Mouse (Mus musculus): ENCODE results near the gene Mier2. TPM values are rescaled to one million over a fixed set of nuclear protein-coding genes. Genes with fewer than 3 reads are reported as not detected.

Mier2 gene
- 11.2 and 11.7 TPM in 2 replicates for polyA plus RNA-seq (2015; fragmentation: Nextera tagmentation; extraction: Ambion mirVana)

- H3K9me3 ChIP-seq (replicated peaks), result no peaks in the 10 kb centered on the region
- no peaks in the 10 kb centered on the region for H3K27me3 ChIP-seq
- WGBS (ENCODE audit: insufficient replicate concordance), result under 1% methylated on average over 88 of the region's 108 CpGs
- H3K4me3 ChIP-seq (replicated peaks), result peak within 1 kb of the TSS; percentile 77
- peaks cover 29% of the 10 kb centered on the region for H3K4me1 ChIP-seq (replicated peaks)
- peak within 1 kb of the TSS; percentile 83 for H3K4me2 ChIP-seq
- peak within 1 kb of the TSS; percentile 85 for H3K9ac ChIP-seq
- H3K36me3 ChIP-seq, result peaks cover 12% of the 10 kb centered on the region
- peak within 1 kb of the TSS; percentile 29 for H3K27ac ChIP-seq
- DNase-seq (peak; percentile 56), ATAC-seq (ENCODE audit: low read depth) (peak; percentile 74)
These were observed at the start of gene Mier2 for GRCm38 (mm10) chr10:79554330-79555237. Gene Mier2, minus strand, starts transcription at chr10:79555199.

DNA sequence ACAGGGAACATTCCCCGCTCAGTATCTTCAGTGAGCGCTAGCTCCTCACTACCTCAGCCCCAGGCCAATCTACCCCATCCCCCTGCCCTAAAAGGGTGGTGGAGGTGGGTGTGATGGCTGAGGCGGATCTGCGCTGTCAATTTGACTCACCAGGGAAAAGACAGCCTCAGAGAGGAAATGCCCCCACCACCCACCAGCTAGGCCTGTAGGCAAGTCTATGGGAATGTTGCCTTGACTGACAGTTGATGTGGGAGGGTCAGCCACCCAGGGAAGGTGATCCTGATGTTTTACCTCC, 42.9 kb upstream of the Mier2 start:
- Histone ChIP-seq H3K27ac (no peak overlapping the region), H3K36me3 (no peaks in the 10 kb centered on the region), H3K4me3 (replicated peaks) (no peak overlapping the region), H3K27me3 (0 out of 2 replicates have a peak, but pooled peaks cover 2% of the 10 kb centered on the region), H3K9me3 (replicated peaks) (no peaks in the 10 kb centered on the region), H3K4me2 (no peak overlapping the region), H3K4me1 (replicated peaks) (no peaks in the 10 kb centered on the region), H3K9ac (no peak overlapping the region)
- WGBS (ENCODE audit: insufficient replicate concordance), result 66% methylated on average over 4 of the region's 4 CpGs
- DNase-seq (no peak), ATAC-seq (ENCODE audit: low read depth) (no peak)

DNA sequence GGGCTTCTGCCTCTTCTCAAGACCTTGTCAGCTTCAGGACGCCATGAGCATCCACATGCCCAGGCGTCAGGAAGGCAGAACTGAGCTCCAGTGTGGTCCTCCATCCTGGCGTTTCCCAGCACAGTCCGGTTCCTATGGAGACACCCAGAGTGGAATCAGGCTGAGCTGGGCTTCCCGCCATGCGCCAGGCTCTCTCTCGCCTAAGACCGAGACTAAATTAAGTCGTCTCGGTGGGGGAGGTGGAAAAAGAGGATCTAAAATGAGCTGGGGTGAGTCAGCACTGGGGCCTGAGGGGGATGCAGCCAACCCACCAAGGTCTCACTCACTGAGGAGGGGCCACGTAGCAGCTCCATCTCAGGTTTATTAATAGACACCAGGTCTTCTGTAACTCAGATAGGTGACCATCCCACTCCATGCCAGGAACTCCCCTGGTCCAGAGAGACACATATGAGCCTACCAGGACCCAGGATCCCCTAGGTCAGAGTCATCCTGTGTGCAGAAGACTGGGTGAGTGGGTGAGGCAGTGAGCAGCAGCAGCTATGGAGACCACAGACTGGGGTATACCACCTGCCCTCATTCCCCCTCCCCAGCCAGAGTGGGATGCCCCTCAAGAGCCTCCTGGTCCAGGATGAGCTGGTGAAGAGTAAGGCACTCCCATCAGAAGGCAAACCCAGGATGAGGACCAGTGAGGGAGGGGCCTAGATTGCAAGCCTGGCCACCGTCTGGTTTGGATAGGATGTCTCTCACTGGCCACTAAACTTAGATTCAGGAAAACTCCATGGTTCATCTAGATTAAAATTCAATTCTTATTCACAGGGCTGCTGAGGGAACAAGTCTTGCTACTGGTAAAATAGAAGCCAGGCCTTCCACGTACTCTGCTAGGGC, 42.3 kb upstream of the Mier2 start:
- WGBS (ENCODE audit: insufficient replicate concordance), result 22% methylated on average over 13 of the region's 13 CpGs
- Histone ChIP-seq H3K9ac (no peak overlapping the region), H3K27ac (no peak overlapping the region), H3K4me2 (no peak overlapping the region), H3K9me3 (replicated peaks) (no peaks in the 10 kb centered on the region), H3K36me3 (no peaks in the 10 kb centered on the region), H3K4me3 (replicated peaks) (no peak overlapping the region), H3K27me3 (0 out of 2 replicates have a peak, but pooled peaks cover 2% of the 10 kb centered on the region), H3K4me1 (replicated peaks) (no peaks in the 10 kb centered on the region)
- no peak for DNase-seq
- 0 out of 2 replicates have a peak, but pooled peaks have one; percentile 15 for ATAC-seq (ENCODE audit: low read depth)

GRCm38 (mm10) chr10:79595590-79595929, 40.6 kb upstream of the Mier2 start:
- no peaks in the 10 kb centered on the region for H3K36me3 ChIP-seq
- ATAC-seq (ENCODE audit: low read depth) (no peak), DNase-seq (no peak)
- WGBS (ENCODE audit: insufficient replicate concordance), result 45% methylated on average over 8 of the region's 8 CpGs
- no peak overlapping the region for H3K4me2 ChIP-seq
- no peaks in the 10 kb centered on the region for H3K4me1 ChIP-seq (replicated peaks)
- no peak overlapping the region for H3K27ac ChIP-seq
- H3K27me3 ChIP-seq, result 0 out of 2 replicates have a peak, but pooled peaks cover 2% of the 10 kb centered on the region
- no peak overlapping the region for H3K4me3 ChIP-seq (replicated peaks)
- H3K9me3 ChIP-seq (replicated peaks), result no peaks in the 10 kb centered on the region
- no peak overlapping the region for H3K9ac ChIP-seq

- no peaks in the 10 kb centered on the region for H3K4me1 ChIP-seq (replicated peaks)
- 13% methylated on average over 17 of the region's 17 CpGs for WGBS (ENCODE audit: insufficient replicate concordance)
- H3K36me3 ChIP-seq, result no peaks in the 10 kb centered on the region
- DNase-seq (no peak), ATAC-seq (ENCODE audit: low read depth) (no peak)
- H3K27me3 ChIP-seq, result 0 out of 2 replicates have a peak, but pooled peaks cover 2% of the 10 kb centered on the region
- no peak overlapping the region for H3K27ac ChIP-seq
- no peak overlapping the region for H3K9ac ChIP-seq
- H3K4me3 ChIP-seq (replicated peaks), result no peak overlapping the region
- H3K4me2 ChIP-seq, result no peak overlapping the region
- H3K9me3 ChIP-seq (replicated peaks), result no peaks in the 10 kb centered on the region
These were observed 40.0 kb upstream of the Mier2 start for GRCm38 (mm10) chr10:79594872-79595589.

GRCm38 (mm10) chr10:79594111-79594510, 39.1 kb upstream of the Mier2 start:
- no peak overlapping the region for H3K4me3 ChIP-seq (replicated peaks)
- H3K4me1 ChIP-seq (replicated peaks), result no peaks in the 10 kb centered on the region
- no peak overlapping the region for H3K9ac ChIP-seq
- no peaks in the 10 kb centered on the region for H3K36me3 ChIP-seq
- ATAC-seq (ENCODE audit: low read depth) (no peak), DNase-seq (no peak)
- H3K4me2 ChIP-seq, result no peak overlapping the region
- WGBS (ENCODE audit: insufficient replicate concordance), result 22% methylated on average over 6 of the region's 6 CpGs
- H3K9me3 ChIP-seq (replicated peaks), result no peaks in the 10 kb centered on the region
- H3K27ac ChIP-seq, result no peak overlapping the region
- 0 out of 2 replicates have a peak, but pooled peaks cover 2% of the 10 kb centered on the region for H3K27me3 ChIP-seq

GRCm38 (mm10) chr10:79590702-79591101, 35.7 kb upstream of the Mier2 start:
- DNase-seq, result no peak
- Histone ChIP-seq H3K9me3 (replicated peaks) (no peaks in the 10 kb centered on the region), H3K4me1 (replicated peaks) (no peaks in the 10 kb centered on the region), H3K4me2 (no peak overlapping the region), H3K27ac (no peak overlapping the region), H3K36me3 (no peaks in the 10 kb centered on the region), H3K9ac (no peak overlapping the region), H3K27me3 (no peaks in the 10 kb centered on the region), H3K4me3 (replicated peaks) (no peak overlapping the region)
- WGBS (ENCODE audit: insufficient replicate concordance), result 72% methylated on average over 1 of the region's 1 CpGs
- no peak for ATAC-seq (ENCODE audit: low read depth)

- DNase-seq (no peak), ATAC-seq (ENCODE audit: low read depth) (no peak)
- no peaks in the 10 kb centered on the region for H3K9me3 ChIP-seq (replicated peaks)
- H3K27ac ChIP-seq, result no peak overlapping the region
- H3K4me3 ChIP-seq (replicated peaks), result no peak overlapping the region
- H3K9ac ChIP-seq, result no peak overlapping the region
- no peak overlapping the region for H3K4me2 ChIP-seq
- WGBS (ENCODE audit: insufficient replicate concordance), result 45% methylated on average over 4 of the region's 4 CpGs
- no peaks in the 10 kb centered on the region for H3K36me3 ChIP-seq
- no peaks in the 10 kb centered on the region for H3K27me3 ChIP-seq
- H3K4me1 ChIP-seq (replicated peaks), result no peaks in the 10 kb centered on the region
These were observed 32.7 kb upstream of the Mier2 start for GRCm38 (mm10) chr10:79587752-79588126.

GRCm38 (mm10) chr10:79587061-79587751, 32.2 kb upstream of the Mier2 start, which contains the start of gene Theg:
Gene Theg, minus strand, starts transcription at chr10:79587331.
- H3K9me3 ChIP-seq (replicated peaks), result no peaks in the 10 kb centered on the region
- no peaks in the 10 kb centered on the region for H3K27me3 ChIP-seq
- WGBS (ENCODE audit: insufficient replicate concordance), result 55% methylated on average over 5 of the region's 5 CpGs
- ATAC-seq (ENCODE audit: low read depth), result no peak
- H3K4me2 ChIP-seq, result no peak within 1 kb of the TSS
- no peak within 1 kb of the TSS for H3K4me3 ChIP-seq (replicated peaks)
- no peaks in the 10 kb centered on the region for H3K4me1 ChIP-seq (replicated peaks)
- H3K36me3 ChIP-seq, result no peaks in the 10 kb centered on the region
- no peak within 1 kb of the TSS for H3K27ac ChIP-seq
- DNase-seq, result no peak
- no peak within 1 kb of the TSS for H3K9ac ChIP-seq

DNA sequence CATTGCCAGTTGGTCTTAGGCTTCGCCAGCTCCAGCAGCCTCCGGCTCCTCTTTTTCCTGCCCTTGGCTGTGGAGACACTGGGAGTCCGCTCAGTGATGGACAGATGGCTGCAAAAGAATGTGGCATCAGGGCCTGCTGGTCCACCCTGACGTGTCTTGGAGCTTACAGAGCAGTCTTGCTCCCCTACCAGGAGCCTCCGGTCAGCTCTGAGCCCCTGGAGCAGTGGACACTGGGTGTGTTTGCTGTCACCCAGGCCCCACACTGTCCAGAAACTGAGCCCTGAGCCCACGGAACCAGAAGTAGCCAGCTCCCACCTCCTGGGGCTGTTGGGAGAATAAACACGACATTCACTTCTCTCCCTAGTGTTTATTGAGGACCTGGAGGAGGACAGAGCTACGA, 31.2 kb upstream of the Mier2 start:
- no peaks in the 10 kb centered on the region for H3K36me3 ChIP-seq
- no peaks in the 10 kb centered on the region for H3K4me1 ChIP-seq (replicated peaks)
- H3K9ac ChIP-seq, result no peak overlapping the region
- H3K27ac ChIP-seq, result no peak overlapping the region
- WGBS (ENCODE audit: insufficient replicate concordance), result 56% methylated on average over 8 of the region's 8 CpGs
- no peaks in the 10 kb centered on the region for H3K9me3 ChIP-seq (replicated peaks)
- no peaks in the 10 kb centered on the region for H3K27me3 ChIP-seq
- no peak overlapping the region for H3K4me3 ChIP-seq (replicated peaks)
- H3K4me2 ChIP-seq, result no peak overlapping the region
- no peak for ATAC-seq (ENCODE audit: low read depth)
- DNase-seq, result no peak

All from liver, embryonic 13.5 days (tissue).